Mouse (Mus musculus) adrenal gland, adult 10 weeks (tissue): Measurements from ENCODE around the gene Olfr1080. TPM values are rescaled to one million over a fixed set of nuclear protein-coding genes. Genes with fewer than 3 reads are reported as not detected.

Source experiments
- polyA plus RNA-seq: library from polyadenylated mRNA; stranded (reverse); fragments of 350-450 nt; fragmentation: Illumina TruSeq; extraction: RNeasy Lipid Tissue Mini Kit (QIAGEN cat#74804); gene quantifications from one replicate; pipeline ENCODE4 v1.2.3, GENCODE M21; 2014; ENCODE audit warnings: low read depth, low replicate concordance

The Olfr1080 gene
- polyA plus RNA-seq = not detected

DNA sequence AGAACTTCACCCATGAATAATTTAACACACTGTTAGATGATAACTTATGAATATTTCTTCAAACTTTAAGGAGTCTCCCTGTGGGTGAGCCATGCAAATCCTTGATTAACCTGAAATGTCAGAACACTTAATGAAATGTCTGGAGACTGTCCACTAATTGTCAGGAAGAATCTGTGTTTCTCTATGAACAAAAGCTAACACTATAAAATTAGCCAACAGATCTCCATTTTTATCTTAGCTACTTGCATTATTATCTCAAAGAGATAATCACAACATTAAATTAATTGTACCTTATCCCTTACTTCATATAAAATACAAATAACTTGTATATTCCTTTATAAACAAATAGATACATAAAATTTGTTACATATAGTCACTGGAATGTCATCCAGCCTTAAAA lies at the start of gene Olfr1080:
Olfr1080 (minus strand) TSS at position 101 of the 400 bp plus-strand sequence.

DNA sequence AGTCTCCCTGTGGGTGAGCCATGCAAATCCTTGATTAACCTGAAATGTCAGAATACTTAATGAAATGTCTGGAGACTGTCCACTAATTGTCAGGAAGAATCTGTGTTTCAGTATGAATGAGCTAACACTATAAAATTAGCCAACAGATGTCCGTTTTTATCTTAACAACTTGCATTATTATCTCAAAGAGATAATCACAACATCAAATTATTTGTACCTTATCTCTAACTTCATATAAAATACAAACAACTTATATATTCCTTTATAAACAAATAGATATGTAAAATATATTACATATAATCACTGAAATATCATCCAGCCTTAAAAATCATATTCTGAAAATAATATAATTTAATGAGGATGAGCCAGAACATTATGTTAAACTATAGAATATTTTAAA lies 40.8 kb upstream of the Olfr1080 start, which contains the start of gene Olfr1082:
Olfr1082 (minus strand) TSS at position 101 of the 400 bp plus-strand sequence.

DNA sequence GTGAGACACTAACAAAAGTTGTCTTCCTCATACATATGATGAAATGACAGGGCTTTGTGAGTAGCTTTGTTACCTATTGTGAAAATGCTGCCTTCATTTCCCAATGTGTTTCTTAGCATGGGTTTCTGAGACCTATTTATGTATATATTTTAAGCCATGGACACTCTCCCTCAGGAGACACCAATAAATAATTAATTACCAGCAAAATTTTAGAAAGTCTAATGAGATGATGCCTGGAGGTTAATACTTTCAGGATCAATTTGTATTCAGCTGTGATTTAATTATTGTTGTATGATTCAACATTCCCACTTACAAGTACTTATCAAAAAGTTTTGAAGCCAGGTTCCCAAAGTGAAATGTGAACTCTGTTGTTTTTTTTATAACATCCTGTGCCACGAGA lies 15.7 kb downstream of the Olfr1080 start, which contains the start of gene Olfr1079:
Olfr1079 (minus strand) TSS at position 101 of the 400 bp plus-strand sequence.

DNA sequence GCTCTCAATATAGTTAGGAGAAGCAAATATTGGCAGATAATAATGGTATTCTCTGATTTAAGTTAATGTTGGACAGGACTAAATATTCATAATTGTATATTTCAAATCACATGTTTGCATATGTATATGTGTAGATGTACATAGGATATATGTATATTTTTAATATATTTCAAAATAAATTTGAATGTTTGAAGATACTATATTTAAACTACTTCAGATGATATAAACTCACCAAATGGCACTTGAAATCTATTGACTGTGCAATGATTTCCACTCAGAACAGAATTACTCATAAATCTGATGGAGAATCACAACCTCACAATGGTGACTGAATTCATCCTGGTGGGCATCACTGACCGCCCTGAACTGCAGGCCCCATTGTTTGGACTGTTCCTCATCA lies 49.9 kb downstream of the Olfr1080 start, which contains the start of gene Olfr1076:
Olfr1076 (plus strand) TSS at position 301 of the 400 bp plus-strand sequence.

Other genes with a start within 250 kb of the Olfr1080 start
- not detected for gene Olfr1053, start 243.0 kb downstream of the Olfr1080 start, polyA plus RNA-seq
- gene Olfr1054, start 222.8 kb downstream of the Olfr1080 start, polyA plus RNA-seq = not detected
- not detected for gene Olfr1055, start 208.0 kb downstream of the Olfr1080 start, polyA plus RNA-seq
- gene Olfr1056, start 195.8 kb downstream of the Olfr1080 start, polyA plus RNA-seq = not detected
- not detected for gene Olfr1057, start 179.8 kb downstream of the Olfr1080 start, polyA plus RNA-seq
- not detected for gene Olfr1058, start 169.7 kb downstream of the Olfr1080 start, polyA plus RNA-seq
- not detected for gene Olfr1061, start 144.2 kb downstream of the Olfr1080 start, polyA plus RNA-seq
- gene Olfr1062, start 131.5 kb downstream of the Olfr1080 start, polyA plus RNA-seq = not detected
- gene Olfr1065, start 107.6 kb downstream of the Olfr1080 start, polyA plus RNA-seq = not detected
- not detected for gene Olfr1066, start 102.0 kb downstream of the Olfr1080 start, polyA plus RNA-seq
- gene Olfr228, start 70.8 kb downstream of the Olfr1080 start, polyA plus RNA-seq = not detected
- gene Olfr1076, start 49.8 kb downstream of the Olfr1080 start, polyA plus RNA-seq = not detected
- gene Olfr1079, start 15.8 kb downstream of the Olfr1080 start, polyA plus RNA-seq = not detected
- gene Olfr1082, start 40.7 kb upstream of the Olfr1080 start, polyA plus RNA-seq = not detected
- gene Olfr1084, start 81.5 kb upstream of the Olfr1080 start, polyA plus RNA-seq = not detected
- not detected for gene Olfr1085, start 103.8 kb upstream of the Olfr1080 start, polyA plus RNA-seq
- not detected for gene Olfr1086, start 121.9 kb upstream of the Olfr1080 start, polyA plus RNA-seq
- gene Olfr1087, start 140.2 kb upstream of the Olfr1080 start, polyA plus RNA-seq = not detected
- not detected for gene Olfr1089, start 175.5 kb upstream of the Olfr1080 start, polyA plus RNA-seq
- gene Olfr1090, start 200.8 kb upstream of the Olfr1080 start, polyA plus RNA-seq = not detected
- gene Olfr1093, start 224.2 kb upstream of the Olfr1080 start, polyA plus RNA-seq = not detected